Mouse (Mus musculus): Measurements from ENCODE around the gene Rps18. TPM values are rescaled to one million over a fixed set of nuclear protein-coding genes. Genes with fewer than 3 reads are reported as not detected.
"Not testable (repeated sequence)": the region's sequence is repeated elsewhere in the genome, so short reads cannot be mapped to it uniquely, and the experiment has no call there.

The Rps18 gene
- polyA plus RNA-seq, 1 experiment from 2014 or later: 891 TPM

DNA sequence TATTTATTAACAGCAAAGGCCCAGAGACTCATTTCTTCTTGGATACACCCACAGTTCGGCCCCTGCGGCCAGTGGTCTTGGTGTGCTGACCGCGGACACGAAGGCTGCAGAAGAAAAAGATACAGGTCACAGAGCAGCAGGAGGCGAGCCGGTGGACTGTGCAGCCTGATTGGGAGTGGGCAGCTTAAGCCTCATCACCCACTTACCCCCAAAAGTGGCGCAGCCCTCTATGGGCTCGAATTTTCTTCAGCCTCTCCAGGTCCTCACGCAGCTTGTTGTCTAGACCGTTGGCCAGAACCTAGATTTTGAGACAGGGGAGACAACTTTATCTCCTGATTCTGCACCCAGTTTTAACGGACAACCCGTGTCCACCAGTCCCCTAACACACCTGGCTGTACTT is 3.8 kb downstream of the Rps18 start:
- not testable (repeated sequence) for ATAC-seq (ENCODE audit: low FRiP score, low read depth); H3K9me3 ChIP-seq; H3K27me3 ChIP-seq; H3K9ac ChIP-seq (replicated peaks)
- Histone ChIP-seq H3K36me3 (peaks cover 49% of the 10 kb centered on the region), H3K4me3 (peak overlapping the region; percentile 48; the same call in 1 of the 2 replicates), H3K27ac (replicated peaks) (peak overlapping the region; percentile 89; the same call in 1 of the 2 replicates), H3K4me2 (replicated peaks) (peak overlapping the region; percentile 76), H3K4me1 (peaks cover 61% of the 10 kb centered on the region)
- 71% methylated on average over 13 of the region's 13 CpGs for WGBS

DNA sequence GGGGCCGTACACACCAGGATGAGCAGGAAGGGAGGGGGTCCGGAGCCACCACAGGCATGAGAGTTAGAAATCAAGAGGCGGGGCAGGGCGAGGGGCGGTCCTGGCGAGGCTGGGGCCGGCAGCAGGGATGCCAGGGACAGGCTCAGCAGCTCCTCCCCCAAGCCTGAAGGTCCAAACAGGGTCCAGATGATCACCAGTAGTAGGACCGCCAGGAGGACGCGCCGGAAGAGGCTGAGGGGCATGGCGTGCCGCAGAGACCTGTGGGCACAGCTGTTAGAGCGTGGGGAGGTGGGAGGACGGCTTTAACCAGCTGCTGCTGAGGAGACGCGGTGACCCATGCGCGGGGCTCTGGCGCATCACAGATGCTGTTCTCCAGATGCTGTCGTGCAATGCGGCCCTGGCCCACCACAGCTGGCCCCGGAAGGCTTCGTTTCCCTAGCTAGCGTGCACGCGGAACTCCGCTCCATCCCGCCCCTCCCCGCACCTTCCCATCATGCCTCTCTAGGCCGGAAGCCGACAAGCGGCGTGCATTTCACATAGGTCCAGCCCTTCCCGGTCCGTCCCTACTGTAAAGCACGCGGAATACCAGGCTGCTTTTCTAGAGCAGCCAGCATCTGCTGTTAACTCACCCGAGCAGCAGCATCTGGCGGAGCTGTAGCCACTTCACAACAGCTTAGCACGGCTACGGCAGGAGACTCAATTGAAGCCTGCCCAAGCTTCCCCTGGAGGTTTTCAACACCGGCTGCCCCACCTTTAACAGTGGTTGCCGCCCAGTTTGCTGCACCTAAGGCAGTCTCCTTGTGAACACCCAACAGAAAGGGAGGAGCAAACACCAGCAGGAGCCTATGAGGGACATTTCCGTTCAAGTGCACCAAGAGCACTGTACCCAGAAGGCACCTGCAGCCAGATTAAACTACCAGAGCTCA is 4.5 kb downstream of the Rps18 start, which contains the start of gene B3galt4:
Gene B3galt4, minus strand, starts transcription at position 468 of the 926 bp plus-strand sequence.
- H3K36me3 ChIP-seq: peaks cover 55% of the 10 kb centered on the region
- peak within 1 kb of the TSS; percentile 89 for H3K27ac ChIP-seq (replicated peaks)
- H3K9ac ChIP-seq (replicated peaks): peak within 1 kb of the TSS; percentile 63
- WGBS: 2% methylated on average over 45 of the region's 45 CpGs
- H3K4me3 ChIP-seq: peak within 1 kb of the TSS; percentile 48
- peaks cover 55% of the 10 kb centered on the region for H3K4me1 ChIP-seq
- no peaks in the 10 kb centered on the region for H3K27me3 ChIP-seq
- ATAC-seq (ENCODE audit: low FRiP score, low read depth): peak; percentile 67
- no peaks in the 10 kb centered on the region for H3K9me3 ChIP-seq
- H3K4me2 ChIP-seq (replicated peaks): peak within 1 kb of the TSS; percentile 76

GRCm38 (mm10) chr17:33950131-33950625 is 5.6 kb downstream of the Rps18 start:
- WGBS: 74% methylated on average over 10 of the region's 10 CpGs
- Histone ChIP-seq H3K36me3 (peaks cover 66% of the 10 kb centered on the region), H3K4me1 (peaks cover 54% of the 10 kb centered on the region), H3K4me2 (replicated peaks) (peak overlapping the region; percentile 76), H3K9ac (replicated peaks) (peak overlapping the region; percentile 63), H3K9me3 (no peaks in the 10 kb centered on the region), H3K27ac (replicated peaks) (peak overlapping the region; percentile 89; the same call in 1 of the 2 replicates), H3K4me3 (peak overlapping the region; percentile 48), H3K27me3 (no peaks in the 10 kb centered on the region)
- ATAC-seq (ENCODE audit: low FRiP score, low read depth): no peak

DNA sequence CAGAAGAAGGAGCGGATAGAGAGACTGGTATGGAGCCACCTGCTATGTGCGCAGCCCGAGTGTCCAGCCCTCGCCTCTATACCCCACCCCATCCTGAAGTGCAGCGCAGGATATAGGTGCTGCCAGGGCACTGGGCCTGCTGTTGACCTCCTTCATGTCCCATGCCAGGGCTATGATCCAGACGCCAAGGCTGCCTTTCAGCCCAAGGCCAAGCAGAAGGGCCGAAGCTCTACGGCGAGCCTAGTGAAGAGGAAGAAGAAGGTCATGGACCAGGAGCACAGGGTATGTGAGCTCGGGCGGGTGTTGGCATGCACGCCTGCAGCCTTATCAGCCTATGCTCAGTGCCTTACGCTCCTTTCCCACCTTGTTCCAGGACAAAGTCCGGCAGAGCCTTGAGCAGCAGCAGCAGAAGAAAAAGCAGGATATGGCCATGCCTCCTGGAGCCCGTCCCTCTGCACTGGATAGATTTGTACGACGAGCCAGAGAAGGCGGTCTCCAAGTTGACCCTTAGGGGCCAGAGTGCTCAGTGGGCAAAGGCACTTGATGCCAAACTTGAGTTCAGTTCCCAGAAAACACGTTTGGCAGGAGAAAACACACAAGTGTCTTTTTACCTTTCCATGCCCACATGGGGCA is 6.8 kb downstream of the Rps18 start:
- 93% methylated on average over 19 of the region's 19 CpGs for WGBS
- Histone ChIP-seq H3K4me3 (no peak overlapping the region), H3K36me3 (peaks cover 75% of the 10 kb centered on the region), H3K4me2 (replicated peaks) (no peak overlapping the region), H3K9ac (replicated peaks) (no peak overlapping the region), H3K27ac (replicated peaks) (no peak overlapping the region), H3K9me3 (no peaks in the 10 kb centered on the region), H3K4me1 (peaks cover 46% of the 10 kb centered on the region), H3K27me3 (no peaks in the 10 kb centered on the region)
- ATAC-seq (ENCODE audit: low FRiP score, low read depth): no peak

DNA sequence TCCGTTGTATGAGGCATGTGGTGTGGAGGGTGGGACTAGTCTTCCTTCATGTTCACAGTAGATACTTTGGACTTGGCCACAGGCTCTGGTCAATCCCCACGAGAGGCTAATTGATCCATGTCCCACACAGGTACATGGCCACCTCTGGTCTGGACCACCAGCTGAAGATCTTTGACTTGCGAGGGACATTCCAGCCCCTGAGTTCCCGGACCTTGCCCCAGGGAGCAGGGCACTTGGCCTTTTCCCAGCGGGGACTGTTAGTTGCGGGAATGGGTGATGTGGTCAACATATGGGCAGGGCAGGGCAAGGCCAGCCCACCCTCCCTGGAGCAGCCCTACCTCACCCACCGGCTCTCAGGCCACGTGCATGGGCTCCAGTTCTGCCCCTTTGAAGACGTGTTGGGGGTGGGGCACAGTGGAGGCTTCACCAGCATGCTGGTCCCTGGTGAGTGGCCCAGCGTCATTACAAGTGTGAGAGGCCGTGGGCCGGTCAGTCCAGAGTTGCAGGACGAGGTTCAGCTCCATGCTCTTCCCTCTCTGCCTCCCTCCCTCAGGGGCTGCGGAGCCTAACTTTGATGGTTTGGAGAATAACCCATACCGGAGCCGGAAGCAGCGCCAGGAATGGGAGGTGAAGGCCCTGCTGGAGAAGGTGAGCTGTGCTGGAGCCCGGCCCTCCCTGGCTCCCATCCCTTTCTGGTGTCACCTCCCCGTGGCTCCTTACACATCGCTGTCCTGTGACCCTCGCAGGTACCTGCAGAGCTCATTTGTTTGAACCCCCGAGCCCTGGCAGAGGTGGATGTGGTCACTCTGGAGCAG is 7.5 kb downstream of the Rps18 start:
- no peak overlapping the region for H3K9ac ChIP-seq (replicated peaks)
- H3K4me3 ChIP-seq: no peak overlapping the region
- no peak for ATAC-seq (ENCODE audit: low FRiP score, low read depth)
- H3K27ac ChIP-seq (replicated peaks): no peak overlapping the region
- H3K36me3 ChIP-seq: peaks cover 77% of the 10 kb centered on the region
- no peaks in the 10 kb centered on the region for H3K27me3 ChIP-seq
- peaks cover 38% of the 10 kb centered on the region for H3K4me1 ChIP-seq
- 87% methylated on average over 22 of the region's 22 CpGs for WGBS
- no peak overlapping the region for H3K4me2 ChIP-seq (replicated peaks)
- no peaks in the 10 kb centered on the region for H3K9me3 ChIP-seq

- WGBS: 91% methylated on average over 10 of the region's 10 CpGs
- Histone ChIP-seq H3K4me2 (replicated peaks) (no peak overlapping the region), H3K36me3 (peaks cover 77% of the 10 kb centered on the region), H3K4me1 (peaks cover 31% of the 10 kb centered on the region), H3K27me3 (no peaks in the 10 kb centered on the region), H3K9ac (replicated peaks) (no peak overlapping the region), H3K9me3 (no peaks in the 10 kb centered on the region), H3K4me3 (no peak overlapping the region), H3K27ac (replicated peaks) (no peak overlapping the region)
- ATAC-seq (ENCODE audit: low FRiP score, low read depth): no peak
Measured at GRCm38 (mm10) chr17:33947430-33948089, 8.2 kb downstream of the Rps18 start.

DNA sequence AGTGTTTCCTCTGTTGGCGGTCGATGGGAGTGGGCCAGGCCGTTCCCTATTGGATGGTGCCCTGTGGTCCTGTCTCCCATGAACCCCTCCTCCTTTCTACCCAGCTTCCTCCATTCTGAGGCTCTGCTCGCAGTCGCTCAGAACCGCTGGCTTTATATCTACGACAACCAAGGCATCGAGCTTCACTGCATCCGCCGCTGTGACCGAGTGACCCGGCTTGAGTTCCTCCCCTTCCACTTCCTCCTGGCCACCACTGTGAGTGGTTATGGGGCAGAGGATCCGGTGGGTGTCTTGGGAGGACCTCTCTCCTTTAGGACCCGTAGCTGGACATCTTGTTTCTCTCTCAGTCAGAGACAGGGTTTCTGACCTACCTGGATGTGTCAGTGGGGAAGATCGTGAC is 12.3 kb downstream of the Rps18 start:
- H3K4me3 ChIP-seq: no peak overlapping the region
- ATAC-seq (ENCODE audit: low FRiP score, low read depth): no peak
- no peak overlapping the region for H3K4me2 ChIP-seq (replicated peaks)
- peaks cover 24% of the 10 kb centered on the region for H3K4me1 ChIP-seq
- WGBS: 93% methylated on average over 15 of the region's 15 CpGs
- H3K27me3 ChIP-seq: no peaks in the 10 kb centered on the region
- no peak overlapping the region for H3K9ac ChIP-seq (replicated peaks)
- no peak overlapping the region for H3K27ac ChIP-seq (replicated peaks)
- H3K9me3 ChIP-seq: no peaks in the 10 kb centered on the region
- H3K36me3 ChIP-seq: peaks cover 58% of the 10 kb centered on the region

- Histone ChIP-seq H3K27ac (replicated peaks) (no peak overlapping the region), H3K9me3 (no peaks in the 10 kb centered on the region), H3K36me3 (peaks cover 60% of the 10 kb centered on the region), H3K9ac (replicated peaks) (peak overlapping the region; percentile 79), H3K4me3 (peak overlapping the region; percentile 91), H3K4me1 (peaks cover 24% of the 10 kb centered on the region), H3K4me2 (replicated peaks) (peak overlapping the region; percentile 99), H3K27me3 (no peaks in the 10 kb centered on the region)
- ATAC-seq (ENCODE audit: low FRiP score, low read depth): no peak
- WGBS: 65% methylated on average over 19 of the region's 19 CpGs
Measured at GRCm38 (mm10) chr17:33941381-33941780, 14.4 kb downstream of the Rps18 start.

DNA sequence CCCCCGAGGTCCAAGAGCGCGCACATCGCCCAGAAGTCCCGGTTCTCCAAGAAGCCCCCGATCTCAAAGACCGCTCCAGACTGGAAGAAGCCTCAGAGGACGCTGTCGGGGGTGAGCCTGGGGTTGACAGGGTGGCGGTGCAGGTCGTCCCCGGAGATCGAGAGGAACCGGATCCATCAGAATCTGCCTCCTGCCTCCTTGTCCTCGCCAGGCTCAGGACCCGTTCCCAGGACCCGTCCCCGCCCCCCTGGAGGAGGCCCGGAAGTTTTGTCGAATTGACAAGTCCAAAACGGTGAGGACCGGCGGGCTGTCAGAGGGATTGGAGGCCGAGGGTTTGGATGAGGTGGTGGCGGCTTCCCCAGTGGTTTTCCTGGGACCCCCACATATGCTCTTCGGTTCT is 14.8 kb downstream of the Rps18 start:
- Histone ChIP-seq H3K9ac (replicated peaks) (peak overlapping the region; percentile 79), H3K27ac (replicated peaks) (no peak overlapping the region), H3K4me1 (peaks cover 24% of the 10 kb centered on the region), H3K4me3 (peak overlapping the region; percentile 91), H3K4me2 (replicated peaks) (peak overlapping the region; percentile 99), H3K9me3 (no peaks in the 10 kb centered on the region), H3K27me3 (no peaks in the 10 kb centered on the region), H3K36me3 (peaks cover 59% of the 10 kb centered on the region)
- WGBS: 3% methylated on average over 26 of the region's 26 CpGs
- peak; percentile 5; the same call in 1 of the 2 replicates for ATAC-seq (ENCODE audit: low FRiP score, low read depth)

DNA sequence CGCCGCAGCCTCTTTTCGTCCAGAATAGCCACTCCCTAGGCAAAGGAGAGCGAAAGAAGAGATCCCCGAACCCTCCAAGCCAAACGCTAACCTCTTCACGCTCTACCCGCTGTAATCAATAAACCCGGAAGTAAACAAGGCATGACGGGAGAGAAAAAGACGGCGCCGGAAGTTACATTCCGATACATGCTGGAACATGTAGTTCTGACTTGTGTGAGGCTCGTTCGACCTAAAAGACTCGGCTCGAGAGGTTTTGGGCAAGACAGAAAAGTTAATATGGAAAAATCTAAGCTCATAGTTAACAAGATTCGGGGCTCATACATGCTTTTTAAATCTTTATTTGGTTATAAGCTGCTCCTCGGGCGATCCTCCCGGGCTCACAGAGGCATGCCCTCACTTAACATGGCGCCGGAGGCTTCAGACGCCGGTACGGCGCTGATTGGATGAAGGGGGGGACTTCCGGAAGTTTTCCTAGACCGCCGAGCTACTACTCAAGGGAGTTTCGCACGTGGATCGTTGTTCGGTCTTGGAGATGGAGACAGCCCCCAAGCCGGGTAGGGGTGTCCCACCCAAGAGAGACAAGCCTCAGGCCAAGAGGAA is 15.5 kb downstream of the Rps18 start, which contains the start of the genes Pfdn6 and Wdr46:
Gene Pfdn6, minus strand, starts transcription at position 138 of the 600 bp plus-strand sequence.
Gene Wdr46, plus strand, starts transcription at position 455 of the 600 bp plus-strand sequence.
- WGBS: under 1% methylated on average over 36 of the region's 36 CpGs
- Histone ChIP-seq H3K27ac (replicated peaks) (0 out of 2 replicates have a peak within 1 kb of the TSS, but pooled peaks have one; percentile 16), H3K4me2 (replicated peaks) (peak within 1 kb of the TSS; percentile 99), H3K9me3 (no peaks in the 10 kb centered on the region), H3K36me3 (peaks cover 59% of the 10 kb centered on the region), H3K4me3 (peak within 1 kb of the TSS; percentile 91), H3K9ac (replicated peaks) (peak within 1 kb of the TSS; percentile 79), H3K27me3 (no peaks in the 10 kb centered on the region), H3K4me1 (peaks cover 24% of the 10 kb centered on the region)
- ATAC-seq (ENCODE audit: low FRiP score, low read depth): peak; percentile 90
